35 mouse cellular contexts compared by ENCODE assay signal in genomic region chr3:154288429-154289069, GRCm38 (mm10). TPM values are rescaled to one million over a fixed set of nuclear protein-coding genes. Genes with fewer than 3 reads are reported as not detected.
DNase-seq lines count a peak whose midpoint lies in the region; ATAC-seq and TF ChIP-seq lines count a peak whose summit lies in the region.
"Had no signal": no experiment of that assay in that cellular context is flagged by ENCODE, and none has a peak within 500 bp of the region (broad histone marks: within the 10 kb centered on the region; RNA-seq: fewer than 3 reads in every experiment).

No protein-coding gene starts in this region.

- peaks cover 4% of the 10 kb centered on the region for H3K27me3 ChIP-seq in Patski
- H3K27me3 ChIP-seq in thymus, adult 2 months (ENCODE audit: control insufficient read depth, insufficient read depth, low read length): no peaks in the 10 kb centered on the region
- H3K27me3 ChIP-seq: embryonic facial prominence, embryonic 15.5 days; hindbrain, embryonic 15.5 days had no signal

- in situ Hi-C loops in Patski (cut with MboI; ENCODE audit: low pct_unique_long_range_greater_than_20kb): no loop called here

- peak; percentile 41 for ATAC-seq in Patski
- ATAC-seq in megakaryocyte, adult 5-6 weeks (ENCODE audit: poor library complexity, severe bottlenecking): peak; percentile 58
- no peak for ATAC-seq in megakaryocyte-erythroid progenitor cell, adult 5-6 weeks (replicated peaks; ENCODE audit: low FRiP score, low TSS enrichment, poor library complexity, severe bottlenecking)
- ATAC-seq: CD4-positive, CD25-positive, alpha-beta regulatory T cell, adult 4 months had no signal

- H3K27ac ChIP-seq in thymus, adult 2 months (ENCODE audit: control insufficient read depth, insufficient read depth, low read length): no peak overlapping the region
- H3K27ac ChIP-seq: embryonic facial prominence, embryonic 10.5 days; embryonic facial prominence, embryonic 15.5 days; forebrain, embryonic 12.5 days; hindbrain, embryonic 15.5 days; kidney, embryonic 15.5 days; limb, embryonic 13.5 days; lung, embryonic 15.5 days; stomach, embryonic 15.5 days had no signal

- intact Hi-C loops in left cerebral cortex, postnatal 10 days (cut with DNase I): no loop called here

- no peak for TF ChIP-seq CTCF in Patski (IDR thresholded peaks at IDR 0.05)
- TF ChIP-seq CTCF in thymus, adult 2 months (IDR thresholded peaks at IDR 0.05; ENCODE audit: borderline replicate concordance, control insufficient read depth, extremely low read depth, insufficient read depth, low read length, poor library complexity): no peak

- POLR2A ChIA-PET in Patski (lab: Charles Lee): no interaction called here

- no peaks in the 10 kb centered on the region for H3K36me3 ChIP-seq in thymus, adult 2 months (ENCODE audit: control insufficient read depth, insufficient read depth, low read length)
- H3K36me3 ChIP-seq: embryonic facial prominence, embryonic 10.5 days; embryonic facial prominence, embryonic 15.5 days; forebrain, embryonic 12.5 days; heart, embryonic 12.5 days; hindbrain, embryonic 15.5 days; kidney, embryonic 15.5 days; limb, embryonic 13.5 days; lung, embryonic 15.5 days; stomach, embryonic 15.5 days had no signal

- DNase-seq in left cerebral cortex, adult 18-20 months (ENCODE audit: low spot score in 2 of 2): peak; percentile 6 to 34
- no peak for DNase-seq in left cerebral cortex, postnatal 10 days (ENCODE audit: extremely low spot score in 1 of 2, low spot score in 2 of 2)
- DNase-seq in A20 (ENCODE audit: low read depth, low spot score) (peak; percentile 28), Patski (ENCODE audit: low read depth, low spot score) (no peak)
- no peak for DNase-seq in thymus, adult 2 months
- no peak for DNase-seq in layer of hippocampus, postnatal 10 days (ENCODE audit: low spot score in 2 of 2)
- DNase-seq: adrenal gland, adult 8-10 months; cerebellum, adult 11 months; cerebellum, postnatal 10 days; gastrocnemius, postnatal 25 days; heart, adult 18-20 months; heart, postnatal 4 days; kidney, adult 18-20 months; kidney, postnatal 25 days; midbrain, embryonic 14.5 days; thymus, postnatal 25 days had no signal

- 60% methylated on average over 4 of the region's 4 CpGs for WGBS in thymus, adult 2 months

- H3K4me1 ChIP-seq in thymus, adult 2 months (replicated peaks; ENCODE audit: control insufficient read depth, insufficient read depth, low read length): no peaks in the 10 kb centered on the region
- H3K4me1 ChIP-seq: forebrain, embryonic 12.5 days; hindbrain, embryonic 15.5 days; lung, embryonic 15.5 days; stomach, embryonic 15.5 days had no signal

- CTCF ChIA-PET in Patski (lab: Charles Lee): interaction anchor here (1.0 to 1.9 kb wide), 3 partner anchors 10 to 282 kb away, joined by 3 to 6 read pairs (median 3); no protein-coding TSS in a partner anchor

- H3K4me3 ChIP-seq in thymus, adult 2 months (ENCODE audit: control insufficient read depth, insufficient read depth, low read length): no peak overlapping the region
- H3K4me3 ChIP-seq: embryonic facial prominence, embryonic 10.5 days; embryonic facial prominence, embryonic 15.5 days; forebrain, embryonic 12.5 days; heart, embryonic 12.5 days; hindbrain, embryonic 15.5 days; kidney, embryonic 15.5 days; limb, embryonic 13.5 days; lung, embryonic 15.5 days; stomach, embryonic 15.5 days had no signal

- TF ChIP-seq POLR2A in thymus, adult 2 months (IDR thresholded peaks at IDR 0.05; ENCODE audit: control insufficient read depth, extremely low read depth, insufficient read depth, low read length, poor library complexity): no peak

RNA-seq across cellular contexts. Expression of gene Lhx8, which starts 41.9 kb away (rescaled TPM):
- total RNA-seq in left cerebral cortex, adult 18-20 months (2021): 1 to 10 TPM; 1.1 TPM
- 1 to 10 TPM in 1 of 2 experiments, under 1 TPM in 1; 0.81 to 1.7 TPM for total RNA-seq in left cerebral cortex, postnatal 10 days (2021)
- not detected for polyA plus RNA-seq in Patski (2021)
- total RNA-seq in megakaryocyte, adult 5-6 weeks (2015): not detected in 2 replicates
- total RNA-seq in megakaryocyte, adult 5-6 weeks (2017): not detected in 2 replicates
- 0.32 and 0.57 TPM in 2 replicates for polyA plus RNA-seq in thymus, adult 2 months (2012; rRNA removed)
- total RNA-seq in layer of hippocampus, postnatal 10 days (2021): not detected
- not detected in 2 replicates for total RNA-seq in megakaryocyte-erythroid progenitor cell, adult 5-6 weeks (2014; fragmentation: Nextera tagmentation)
- total RNA-seq in megakaryocyte-erythroid progenitor cell, adult 5-6 weeks (2017): not detected in 2 replicates
- total RNA-seq: gastrocnemius, adult 18-20 months; gastrocnemius, postnatal 25 days; heart, adult 18-20 months; heart, postnatal 4 days; layer of hippocampus, postnatal 14 days; neutrophil, adult 5-6 weeks had no signal
- polyA plus RNA-seq: CD4-positive, CD25-positive, alpha-beta regulatory T cell, adult 4 months; heart, embryonic 12.5 days; heart, postnatal 0 days; intestine, embryonic 14.5 days; kidney, embryonic 15.5 days; liver, embryonic 16.5 days; small intestine, adult 2 months had no signal

Comparison
In these comparisons a context has a peak if more than half of its experiments do, and no peak if none do; other contexts are left out.
1. DNase-seq: peak in left cerebral cortex, adult 18-20 months (2 of 2) and A20 (single experiment); none in left cerebral cortex, postnatal 10 days (0 of 2), Patski (single experiment), thymus, adult 2 months (single experiment) and layer of hippocampus, postnatal 10 days (0 of 2).